Mouse (Mus musculus) stomach, embryonic 16.5 days (tissue): ENCODE measurements around the gene Kcnh7. TPM values are rescaled to one million over a fixed set of nuclear protein-coding genes. Genes with fewer than 3 reads are reported as not detected.

Experiments
- ATAC-seq: fragments of 200-750 bp; cut with Nextera tagmentation; 2 replicates; pipeline ENCODE4 v1.8.0; 2017; ENCODE audit warnings: moderate number of reproducible peaks, moderate TSS enrichment; ENCODE audit not compliant: insufficient read depth, low FRiP score
- H3K27ac ChIP-seq: fragments of 300-500 bp; sonication (generic); 2 replicates; pipeline ENCODE4 v1.5.1; 2014; ENCODE audit warnings: low read length
- H3K27me3 ChIP-seq: fragments of 300-500 bp; sonication (generic); 2 replicates; pipeline ENCODE4 v1.6.1; 2014; ENCODE audit warnings: low read length, control low read depth, mixed read lengths; ENCODE audit not compliant: control insufficient read depth, insufficient read depth
- H3K36me3 ChIP-seq: fragments of 300-500 bp; sonication (generic); 2 replicates; pipeline ENCODE4 v1.6.1; 2014; ENCODE audit warnings: low read length; ENCODE audit not compliant: control insufficient read depth, insufficient read depth
- H3K4me1 ChIP-seq: fragments of 300-500 bp; sonication (generic); 2 replicates; pipeline ENCODE4 v1.6.1; 2014; ENCODE audit warnings: low read length, control low read depth, mixed read lengths; ENCODE audit not compliant: control insufficient read depth, insufficient read depth
- H3K4me2 ChIP-seq: fragments of 300-500 bp; sonication (generic); 2 replicates; pipeline ENCODE4 v1.6.1; 2014; ENCODE audit warnings: low read depth, low read length, mixed read lengths
- H3K4me3 ChIP-seq: fragments of 300-500 bp; sonication (generic); replicated peaks from 2 replicates; pipeline ENCODE4 v1.5.1; 2014; ENCODE audit warnings: mild to moderate bottlenecking, low read length
- H3K9ac ChIP-seq: fragments of 300-500 bp; sonication (generic); 2 replicates; pipeline ENCODE4 v1.6.1; 2014; ENCODE audit warnings: low read length
- H3K9me3 ChIP-seq: fragments of 300-500 bp; sonication (generic); replicated peaks from 2 replicates; pipeline ENCODE4 v1.6.1; 2016; ENCODE audit warnings: low read length, control low read depth; ENCODE audit not compliant: control insufficient read depth
- WGBS: fragments of 180-500 bp; shearing (Covaris S2); extraction: QIAGEN DNeasy Blood & Tissue Kit; methylation state at CpG from one replicate; pipeline ENCODE4 v1.1.7; 2014; 5-methylcytosine and 5-hydroxymethylcytosine counted together
- polyA plus RNA-seq: library from polyadenylated mRNA; unstranded; fragments of >200 nt; fragmentation: Nextera tagmentation; extraction: Ambion mirVana; gene quantifications from 2 replicates; pipeline ENCODE4 v1.2.1, GENCODE M21; 2015

The Kcnh7 gene
- polyA plus RNA-seq, 1 experiment from 2014 or later, result 0.28 TPM

- H3K9me3 ChIP-seq, result no peaks in the 10 kb centered on the region
- H3K36me3 ChIP-seq, result no peaks in the 10 kb centered on the region
- no peak overlapping the region for H3K9ac ChIP-seq
- no peak for ATAC-seq
- H3K4me2 ChIP-seq, result no peak overlapping the region
- 65% methylated on average over 2 of the region's 2 CpGs for WGBS
- no peaks in the 10 kb centered on the region for H3K27me3 ChIP-seq
- H3K27ac ChIP-seq, result no peak overlapping the region
- no peaks in the 10 kb centered on the region for H3K4me1 ChIP-seq
- no peak overlapping the region for H3K4me3 ChIP-seq
Observed at GRCm38 (mm10) chr2:63105971-63106370, 78.1 kb downstream of the Kcnh7 start.

DNA sequence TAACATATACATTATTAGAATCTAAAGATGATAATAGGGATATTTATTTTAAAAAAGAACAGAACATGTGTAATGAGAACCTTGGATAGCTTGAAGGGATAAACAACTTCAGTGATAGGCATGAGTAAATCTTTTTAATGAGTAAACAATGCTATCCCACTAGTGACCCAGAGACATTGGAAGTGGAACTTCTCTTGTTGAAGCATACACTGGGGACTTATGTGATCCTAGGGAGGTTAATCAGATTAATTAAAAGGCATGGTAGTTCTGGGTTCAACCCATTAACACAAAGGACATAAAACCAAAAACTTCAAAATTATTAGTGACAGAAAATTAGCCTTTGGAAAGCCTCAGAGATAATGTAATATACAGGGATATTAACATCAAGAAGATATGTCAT is 84.4 kb downstream of the Kcnh7 start:
- no peak overlapping the region for H3K4me2 ChIP-seq
- H3K9ac ChIP-seq, result no peak overlapping the region
- H3K36me3 ChIP-seq, result no peaks in the 10 kb centered on the region
- no peak overlapping the region for H3K4me3 ChIP-seq
- no peaks in the 10 kb centered on the region for H3K4me1 ChIP-seq
- no peaks in the 10 kb centered on the region for H3K9me3 ChIP-seq
- no peak overlapping the region for H3K27ac ChIP-seq
- no peaks in the 10 kb centered on the region for H3K27me3 ChIP-seq
- no peak for ATAC-seq

DNA sequence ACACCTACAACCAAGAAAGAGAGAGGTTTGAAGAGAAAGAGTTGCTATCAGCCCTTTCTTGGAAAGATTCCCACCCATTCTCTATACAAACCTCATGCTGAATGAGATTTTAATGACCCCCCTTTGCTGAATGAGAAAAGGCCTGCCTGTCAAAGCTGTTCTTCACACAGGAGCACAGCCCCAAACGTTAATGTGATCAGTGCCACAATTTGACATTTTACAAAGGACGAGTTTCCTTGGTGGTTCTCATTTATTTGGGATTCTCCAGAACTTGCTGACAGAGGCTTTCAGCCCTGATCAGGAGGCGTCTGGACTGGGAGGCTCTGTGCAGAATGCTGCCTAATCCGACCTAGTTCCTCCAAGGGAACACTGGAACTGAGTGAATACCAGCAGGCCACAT is 92.3 kb downstream of the Kcnh7 start:
- H3K27me3 ChIP-seq, result no peaks in the 10 kb centered on the region
- H3K9ac ChIP-seq, result no peak overlapping the region
- no peak overlapping the region for H3K27ac ChIP-seq
- H3K9me3 ChIP-seq, result no peaks in the 10 kb centered on the region
- H3K4me2 ChIP-seq, result no peak overlapping the region
- no peak overlapping the region for H3K4me3 ChIP-seq
- no peak for ATAC-seq
- WGBS, result 56% methylated on average over 4 of the region's 4 CpGs
- H3K36me3 ChIP-seq, result no peaks in the 10 kb centered on the region
- no peaks in the 10 kb centered on the region for H3K4me1 ChIP-seq

- no peak overlapping the region for H3K4me3 ChIP-seq
Observed at GRCm38 (mm10) chr2:63090447-63090846, 93.6 kb downstream of the Kcnh7 start.

GRCm38 (mm10) chr2:63058386-63058785 is 125.7 kb downstream of the Kcnh7 start:
- Histone ChIP-seq H3K9me3 (no peaks in the 10 kb centered on the region), H3K9ac (no peak overlapping the region), H3K4me3 (no peak overlapping the region), H3K36me3 (no peaks in the 10 kb centered on the region), H3K27me3 (no peaks in the 10 kb centered on the region), H3K4me1 (no peaks in the 10 kb centered on the region), H3K27ac (no peak overlapping the region), H3K4me2 (no peak overlapping the region)
- ATAC-seq, result no peak
- 83% methylated on average over 2 of the region's 2 CpGs for WGBS

More at GRCm38 (mm10) chr2:63090447-63090846, 93.6 kb downstream of the Kcnh7 start:
- 74% methylated on average over 2 of the region's 2 CpGs for WGBS
- H3K27me3 ChIP-seq, result no peaks in the 10 kb centered on the region
- H3K4me1 ChIP-seq, result no peaks in the 10 kb centered on the region
- no peaks in the 10 kb centered on the region for H3K9me3 ChIP-seq
- no peaks in the 10 kb centered on the region for H3K36me3 ChIP-seq
- no peak overlapping the region for H3K9ac ChIP-seq
- H3K4me2 ChIP-seq, result no peak overlapping the region
- ATAC-seq, result no peak
- no peak overlapping the region for H3K27ac ChIP-seq

DNA sequence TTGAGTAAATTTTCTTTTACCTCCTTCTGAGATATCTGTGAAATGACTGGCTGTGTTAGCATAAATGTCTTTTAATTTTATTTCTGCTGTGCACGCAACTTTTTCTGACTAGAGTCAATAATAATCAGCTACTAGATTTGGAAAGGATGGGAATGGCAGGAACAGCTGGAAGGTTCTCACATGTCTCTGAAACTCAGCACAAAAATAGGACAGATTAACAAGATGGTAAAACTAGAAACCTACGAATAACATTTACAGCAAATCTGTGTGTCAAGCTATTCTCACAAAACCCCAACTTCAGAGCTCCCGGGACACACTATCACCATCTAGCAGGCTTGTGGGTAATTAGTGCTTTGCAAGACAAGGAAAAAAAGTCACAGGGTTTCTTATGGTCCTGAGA is 134.2 kb downstream of the Kcnh7 start:
- no peaks in the 10 kb centered on the region for H3K4me1 ChIP-seq
- no peaks in the 10 kb centered on the region for H3K36me3 ChIP-seq
- ATAC-seq, result no peak
- H3K9me3 ChIP-seq, result no peaks in the 10 kb centered on the region
- 86% methylated on average over 3 of the region's 3 CpGs for WGBS
- no peaks in the 10 kb centered on the region for H3K27me3 ChIP-seq
- no peak overlapping the region for H3K4me3 ChIP-seq
- no peak overlapping the region for H3K27ac ChIP-seq
- no peak overlapping the region for H3K4me2 ChIP-seq
- no peak overlapping the region for H3K9ac ChIP-seq

DNA sequence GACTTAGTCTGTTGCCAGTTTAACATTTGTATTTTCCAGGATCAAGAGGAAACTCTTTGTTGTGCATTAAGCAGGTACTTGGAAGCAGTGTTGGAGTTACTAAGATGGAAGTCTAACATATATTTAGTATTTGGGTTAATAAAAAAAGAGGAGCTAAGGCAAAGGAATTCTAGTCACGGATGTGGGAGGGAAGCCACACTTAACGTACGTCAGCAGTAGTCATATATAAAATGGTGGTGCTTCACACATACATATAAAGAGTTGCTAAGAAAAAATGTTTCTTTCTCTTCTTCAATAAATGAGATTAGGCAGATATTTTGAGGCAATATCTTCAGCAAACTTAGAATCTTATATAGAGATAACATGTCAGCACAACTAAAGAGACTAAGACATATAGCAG is 144.4 kb downstream of the Kcnh7 start:
- Histone ChIP-seq H3K9ac (no peak overlapping the region), H3K4me1 (no peaks in the 10 kb centered on the region), H3K27me3 (no peaks in the 10 kb centered on the region), H3K4me3 (no peak overlapping the region), H3K9me3 (no peaks in the 10 kb centered on the region), H3K4me2 (no peak overlapping the region), H3K36me3 (no peaks in the 10 kb centered on the region), H3K27ac (no peak overlapping the region)
- ATAC-seq, result no peak
- WGBS, result 86% methylated on average over 3 of the region's 3 CpGs

GRCm38 (mm10) chr2:63014909-63015308 is 169.2 kb downstream of the Kcnh7 start:
- Histone ChIP-seq H3K4me1 (no peaks in the 10 kb centered on the region), H3K4me2 (no peak overlapping the region), H3K9me3 (no peaks in the 10 kb centered on the region), H3K36me3 (no peaks in the 10 kb centered on the region), H3K4me3 (no peak overlapping the region), H3K27ac (no peak overlapping the region), H3K27me3 (no peaks in the 10 kb centered on the region), H3K9ac (no peak overlapping the region)
- no peak for ATAC-seq

GRCm38 (mm10) chr2:63009141-63009540 is 174.9 kb downstream of the Kcnh7 start:
- H3K9ac ChIP-seq, result no peak overlapping the region
- WGBS, result 86% methylated on average over 4 of the region's 4 CpGs

GRCm38 (mm10) chr2:63002784-63003183 is 181.3 kb downstream of the Kcnh7 start:
- no peak for ATAC-seq
- Histone ChIP-seq H3K27me3 (no peaks in the 10 kb centered on the region), H3K9me3 (no peaks in the 10 kb centered on the region), H3K4me1 (no peaks in the 10 kb centered on the region), H3K27ac (no peak overlapping the region), H3K9ac (no peak overlapping the region), H3K4me2 (no peak overlapping the region), H3K36me3 (no peaks in the 10 kb centered on the region), H3K4me3 (no peak overlapping the region)
- 80% methylated on average over 1 of the region's 1 CpGs for WGBS

More at GRCm38 (mm10) chr2:63009141-63009540, 174.9 kb downstream of the Kcnh7 start:
- Histone ChIP-seq H3K4me1 (no peaks in the 10 kb centered on the region), H3K9me3 (no peaks in the 10 kb centered on the region), H3K27me3 (no peaks in the 10 kb centered on the region), H3K27ac (no peak overlapping the region), H3K4me2 (no peak overlapping the region), H3K4me3 (no peak overlapping the region), H3K36me3 (no peaks in the 10 kb centered on the region)
- no peak for ATAC-seq
